Mouse (Mus musculus) stomach, postnatal 0 days (tissue): Measurements from ENCODE around the gene Timeless.

Experiments
- CTCF ChIP-seq: IDR thresholded peaks from 2 replicates; pipeline ENCODE4 v1.5.1; 2016; ENCODE audit warnings: antibody characterized with exemption, low read depth, mild to moderate bottlenecking, moderate library complexity
- EP300 ChIP-seq: optimal IDR thresholded peaks from 2 replicates; pipeline ENCODE3; 2016; ENCODE audit warnings: antibody characterized with exemption

GRCm38 (mm10) chr10:128232420-128232985 is 638 bp downstream of the Timeless start:
- peak; percentile 87 for TF ChIP-seq CTCF
- no peak for TF ChIP-seq EP300
